Mouse (Mus musculus): ENCODE results near the gene Btg2. TPM values are rescaled to one million over a fixed set of nuclear protein-coding genes. Genes with fewer than 3 reads are reported as not detected.

Gene Btg2
- polyA plus RNA-seq (2012; rRNA removed): 37.6 and 39.0 TPM in 2 replicates

DNA sequence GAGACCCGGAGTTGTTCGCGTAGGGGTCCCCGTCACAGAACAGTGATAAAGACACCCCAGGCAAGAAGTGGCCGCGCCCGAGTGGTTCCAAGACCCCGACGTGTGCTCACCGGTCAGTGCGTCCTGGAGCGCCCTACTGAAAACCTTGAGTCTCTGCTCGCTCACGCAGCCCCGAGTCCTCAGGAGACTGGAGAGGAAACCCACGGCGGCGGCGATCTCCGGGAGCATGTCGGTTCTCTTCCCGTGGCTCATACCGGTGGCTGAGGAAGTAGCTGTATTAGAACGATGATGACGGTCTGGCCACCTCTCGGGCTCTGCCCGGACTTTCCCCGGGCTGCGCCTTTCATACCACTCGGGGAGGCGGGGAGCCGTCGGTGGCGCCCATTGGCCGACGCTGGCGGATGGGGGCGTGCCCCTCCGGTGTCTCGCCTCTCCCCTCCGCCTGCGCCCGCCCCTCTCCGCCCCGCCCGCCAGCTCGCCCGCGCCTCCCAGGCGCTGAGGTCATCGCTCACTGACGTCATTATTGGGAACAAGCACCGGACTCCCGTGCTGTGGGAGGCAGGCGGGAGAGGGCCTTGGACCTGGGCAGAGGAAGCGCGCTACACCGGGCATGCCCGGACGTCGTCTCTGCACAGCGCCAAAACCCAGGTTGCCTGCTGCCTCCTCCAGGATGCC lies at the start of gene Btg2:
Gene Btg2, minus strand, starts transcription at position 319 of the 675 bp plus-strand sequence.

DNA sequence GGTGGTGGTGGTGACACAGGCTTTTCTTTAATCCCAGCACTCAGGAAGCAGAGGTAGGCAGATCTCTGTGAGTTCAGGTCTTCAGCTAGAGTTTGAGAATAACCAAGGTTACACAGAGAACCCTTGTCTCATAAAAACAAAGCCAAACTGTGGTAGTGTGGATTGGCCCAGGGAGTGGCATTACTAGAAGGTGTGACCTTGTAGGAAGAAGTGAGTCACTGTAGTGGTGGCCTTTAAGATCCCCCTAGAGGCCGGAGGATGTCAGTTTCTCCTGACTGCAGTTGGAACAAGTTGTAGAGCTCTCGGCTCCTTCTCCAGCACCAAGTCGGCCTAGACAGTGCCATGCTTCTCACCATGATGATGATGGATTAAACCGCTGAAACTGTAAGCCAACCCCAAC lies 32.1 kb upstream of the Btg2 start, which contains the start of gene Chit1:
Gene Chit1, plus strand, starts transcription at position 264 of the 400 bp plus-strand sequence.

GRCm38 (mm10) chr1:134037172-134037571 lies 41.7 kb downstream of the Btg2 start, which contains the start of gene Fmod:
Gene Fmod, plus strand, starts transcription at chr1:134037254.

Other genes starting within 250 kb of the Btg2 start
- gene Optc, start 171.1 kb downstream of the Btg2 start, polyA plus RNA-seq (2012; rRNA removed): 0.16 and 0.22 TPM in 2 replicates
- 3.5 and 4.1 TPM in 2 replicates for gene Prelp, start 157.7 kb downstream of the Btg2 start, polyA plus RNA-seq (2012; rRNA removed)
- 1.6 TPM in 2 replicates for gene Fmod, start 41.9 kb downstream of the Btg2 start, polyA plus RNA-seq (2012; rRNA removed)
- 0.23 and 0.26 TPM in 2 replicates for gene Chit1, start 32.1 kb upstream of the Btg2 start, polyA plus RNA-seq (2012; rRNA removed)
- 21.6 and 27.7 TPM in 2 replicates for gene Chil1, start 103.1 kb upstream of the Btg2 start, polyA plus RNA-seq (2012; rRNA removed)
- gene Mybph, start 114.3 kb upstream of the Btg2 start, polyA plus RNA-seq (2012; rRNA removed): 0.06 and 0.13 TPM in 2 replicates
- gene Adora1, start 156.3 kb upstream of the Btg2 start, polyA plus RNA-seq (2012; rRNA removed): 4.9 and 8.5 TPM in 2 replicates
- 0.02 and 0.05 TPM in 2 replicates for gene Myog, start 210.9 kb upstream of the Btg2 start, polyA plus RNA-seq (2012; rRNA removed)

All from liver, embryonic 18 days (tissue).